Mouse (Mus musculus): ENCODE measurements at regions not wholly inside any gene's neighbourhood (a gene's known extent, or its start where the extent isn't known, plus 50 kb on each side); places are given as distances from the start of the nearest gene placed in this dataset.

DNA sequence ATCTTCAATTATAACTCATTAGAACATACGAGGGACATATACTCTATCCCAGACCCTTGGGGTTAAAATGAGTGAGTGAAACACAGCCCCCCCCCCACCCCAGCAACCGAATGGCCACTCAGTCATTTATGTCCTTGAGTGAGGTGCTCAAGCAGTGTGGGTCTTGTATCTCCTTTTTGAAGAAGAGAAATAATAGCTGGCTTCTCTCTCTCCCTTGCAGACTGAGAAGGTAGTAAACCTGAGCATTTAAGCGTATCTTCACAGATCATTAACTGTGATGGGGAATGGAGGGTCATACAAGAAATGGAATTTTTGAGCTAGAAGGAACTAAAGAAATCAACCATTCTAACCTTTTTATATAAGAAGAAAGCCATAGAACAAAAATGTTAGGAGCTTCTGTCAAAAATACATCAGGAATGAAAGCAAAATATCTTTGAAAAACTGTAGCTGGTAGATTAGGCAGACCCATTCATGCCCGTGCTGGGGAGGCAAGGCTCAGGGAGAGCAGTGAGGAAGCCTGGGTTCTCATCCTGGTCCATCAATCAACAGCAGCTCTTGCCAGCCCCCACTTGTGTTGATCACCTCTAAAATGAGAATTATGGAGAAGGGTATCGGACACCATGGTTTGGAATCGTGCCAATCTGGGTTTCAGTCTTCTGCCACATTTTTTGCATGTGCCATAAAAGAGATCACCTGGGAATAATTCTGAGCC is 98.4 kb upstream of the Plxna2 start:
- Histone ChIP-seq H3K4me2 (ENCODE audit: low read length) (no peak overlapping the region), H3K27me3 (replicated peaks; ENCODE audit: control insufficient read depth, insufficient read depth, low read length) (no peaks in the 10 kb centered on the region), H3K27ac (ENCODE audit: low read depth) (no peak overlapping the region), H3K9ac (ENCODE audit: low read length) (no peak overlapping the region), H3K36me3 (ENCODE audit: control insufficient read depth, insufficient read depth, low read length) (no peaks in the 10 kb centered on the region), H3K4me1 (replicated peaks; ENCODE audit: control insufficient read depth, insufficient read depth, low read length) (peaks cover 3% of the 10 kb centered on the region), H3K4me3 (ENCODE audit: low read depth, low read length) (no peak overlapping the region), H3K9me3 (ENCODE audit: control insufficient read depth, low read length) (no peaks in the 10 kb centered on the region)
- DNase-seq (ENCODE audit: low spot score) (no peak), ATAC-seq (replicated peaks; ENCODE audit: low FRiP score, low TSS enrichment, low read depth) (no peak)
- WGBS = 78% methylated on average over 6 of the region's 6 CpGs

DNA sequence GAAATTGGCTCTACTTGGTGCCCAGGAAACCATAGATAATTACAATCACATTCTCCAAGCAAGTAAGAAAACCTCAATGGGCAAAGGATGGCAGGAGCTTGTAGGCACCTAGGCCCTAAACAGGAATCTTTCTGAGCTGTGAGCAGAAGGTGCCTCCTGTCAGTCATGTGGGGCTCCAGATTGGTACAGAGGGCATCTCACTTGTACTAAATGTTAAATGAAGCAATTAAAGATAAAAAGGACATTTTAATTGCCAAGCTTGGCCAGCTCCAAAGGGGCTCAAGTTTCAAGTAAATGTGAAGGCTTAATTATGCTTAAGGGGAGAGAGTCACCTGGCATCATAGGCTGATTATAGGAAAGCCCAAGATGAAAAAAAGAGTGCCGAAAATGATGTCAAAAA is 101.9 kb upstream of the Plxna2 start:
- Histone ChIP-seq H3K27me3 (replicated peaks; ENCODE audit: control insufficient read depth, insufficient read depth, low read length) (no peaks in the 10 kb centered on the region), H3K4me1 (replicated peaks; ENCODE audit: control insufficient read depth, insufficient read depth, low read length) (no peaks in the 10 kb centered on the region), H3K4me2 (ENCODE audit: low read length) (no peak overlapping the region), H3K36me3 (ENCODE audit: control insufficient read depth, insufficient read depth, low read length) (no peaks in the 10 kb centered on the region), H3K27ac (ENCODE audit: low read depth) (no peak overlapping the region), H3K9ac (ENCODE audit: low read length) (no peak overlapping the region), H3K4me3 (ENCODE audit: low read depth, low read length) (no peak overlapping the region), H3K9me3 (ENCODE audit: control insufficient read depth, low read length) (no peaks in the 10 kb centered on the region)
- ATAC-seq (replicated peaks; ENCODE audit: low FRiP score, low TSS enrichment, low read depth) (no peak), DNase-seq (ENCODE audit: low spot score) (no peak)
- 88% methylated on average over 1 of the region's 1 CpGs for WGBS

- H3K36me3 ChIP-seq (ENCODE audit: control insufficient read depth, insufficient read depth, low read length) = no peaks in the 10 kb centered on the region
- H3K4me1 ChIP-seq (replicated peaks; ENCODE audit: control insufficient read depth, insufficient read depth, low read length) = no peaks in the 10 kb centered on the region; the same call in 1 of the 2 replicates
- no peak for ATAC-seq (replicated peaks; ENCODE audit: low FRiP score, low TSS enrichment, low read depth)
- 50% methylated on average over 1 of the region's 1 CpGs for WGBS
- H3K27me3 ChIP-seq (replicated peaks; ENCODE audit: control insufficient read depth, insufficient read depth, low read length) = no peaks in the 10 kb centered on the region
- no peaks in the 10 kb centered on the region for H3K9me3 ChIP-seq (ENCODE audit: control insufficient read depth, low read length)
- H3K27ac ChIP-seq (ENCODE audit: low read depth) = no peak overlapping the region
- no peak overlapping the region for H3K9ac ChIP-seq (ENCODE audit: low read length)
- DNase-seq (ENCODE audit: low spot score) = no peak
- H3K4me3 ChIP-seq (ENCODE audit: low read depth, low read length) = no peak overlapping the region
- no peak overlapping the region for H3K4me2 ChIP-seq (ENCODE audit: low read length)
Observed at GRCm38 (mm10) chr1:194508314-194508713, 109.7 kb upstream of the Plxna2 start.

- no peaks in the 10 kb centered on the region for H3K36me3 ChIP-seq (ENCODE audit: control insufficient read depth, insufficient read depth, low read length)
- no peak overlapping the region for H3K27ac ChIP-seq (ENCODE audit: low read depth)
- no peak overlapping the region for H3K4me3 ChIP-seq (ENCODE audit: low read depth, low read length)
- no peak overlapping the region for H3K9ac ChIP-seq (ENCODE audit: low read length)
- DNase-seq (ENCODE audit: low spot score) = no peak
- no peak for ATAC-seq (replicated peaks; ENCODE audit: low FRiP score, low TSS enrichment, low read depth)
- no peaks in the 10 kb centered on the region; the same call in 1 of the 2 replicates for H3K4me1 ChIP-seq (replicated peaks; ENCODE audit: control insufficient read depth, insufficient read depth, low read length)
- no peak overlapping the region for H3K4me2 ChIP-seq (ENCODE audit: low read length)
- H3K9me3 ChIP-seq (ENCODE audit: control insufficient read depth, low read length) = no peaks in the 10 kb centered on the region
- H3K27me3 ChIP-seq (replicated peaks; ENCODE audit: control insufficient read depth, insufficient read depth, low read length) = no peaks in the 10 kb centered on the region
- WGBS = 53% methylated on average over 3 of the region's 3 CpGs
Observed at GRCm38 (mm10) chr1:194505826-194506225, 112.2 kb upstream of the Plxna2 start.

DNA sequence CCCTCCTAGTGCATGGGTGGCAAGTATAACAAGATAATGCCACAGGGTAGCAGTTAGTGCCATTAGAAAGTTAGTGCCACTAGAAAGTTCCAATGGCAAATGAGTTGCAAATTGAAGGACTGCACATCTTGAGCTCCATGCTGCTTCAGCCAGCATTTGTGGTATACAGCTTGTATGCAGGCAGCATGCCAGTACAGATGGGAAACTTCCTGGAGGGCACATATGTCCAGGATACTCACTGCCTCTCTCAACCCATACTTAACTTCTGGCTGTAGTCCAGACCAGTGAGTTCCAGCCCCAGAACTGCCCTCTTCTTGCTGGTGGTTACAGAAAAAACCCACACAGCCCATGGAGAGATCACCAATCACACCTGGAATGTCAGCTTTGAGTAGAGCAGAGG is 113.8 kb upstream of the Plxna2 start:
- Histone ChIP-seq H3K9ac (ENCODE audit: low read length) (no peak overlapping the region), H3K4me1 (replicated peaks; ENCODE audit: control insufficient read depth, insufficient read depth, low read length) (no peaks in the 10 kb centered on the region; the same call in 1 of the 2 replicates), H3K36me3 (ENCODE audit: control insufficient read depth, insufficient read depth, low read length) (no peaks in the 10 kb centered on the region), H3K27ac (ENCODE audit: low read depth) (no peak overlapping the region), H3K4me2 (ENCODE audit: low read length) (no peak overlapping the region), H3K9me3 (ENCODE audit: control insufficient read depth, low read length) (no peaks in the 10 kb centered on the region), H3K27me3 (replicated peaks; ENCODE audit: control insufficient read depth, insufficient read depth, low read length) (no peaks in the 10 kb centered on the region), H3K4me3 (ENCODE audit: low read depth, low read length) (no peak overlapping the region)
- no peak for ATAC-seq (replicated peaks; ENCODE audit: low FRiP score, low TSS enrichment, low read depth)
- DNase-seq (ENCODE audit: low spot score) = no peak

- Histone ChIP-seq H3K4me2 (ENCODE audit: low read length) (no peak overlapping the region), H3K4me1 (replicated peaks; ENCODE audit: control insufficient read depth, insufficient read depth, low read length) (no peaks in the 10 kb centered on the region; the same call in 1 of the 2 replicates), H3K4me3 (ENCODE audit: low read depth, low read length) (no peak overlapping the region), H3K27ac (ENCODE audit: low read depth) (no peak overlapping the region), H3K9me3 (ENCODE audit: control insufficient read depth, low read length) (no peaks in the 10 kb centered on the region), H3K9ac (ENCODE audit: low read length) (no peak overlapping the region), H3K27me3 (replicated peaks; ENCODE audit: control insufficient read depth, insufficient read depth, low read length) (no peaks in the 10 kb centered on the region), H3K36me3 (ENCODE audit: control insufficient read depth, insufficient read depth, low read length) (no peaks in the 10 kb centered on the region)
- WGBS = 60% methylated on average over 3 of the region's 3 CpGs
- ATAC-seq (replicated peaks; ENCODE audit: low FRiP score, low TSS enrichment, low read depth) (no peak), DNase-seq (ENCODE audit: low spot score) (no peak)
Observed at GRCm38 (mm10) chr1:194503517-194503916, 114.5 kb upstream of the Plxna2 start.

DNA sequence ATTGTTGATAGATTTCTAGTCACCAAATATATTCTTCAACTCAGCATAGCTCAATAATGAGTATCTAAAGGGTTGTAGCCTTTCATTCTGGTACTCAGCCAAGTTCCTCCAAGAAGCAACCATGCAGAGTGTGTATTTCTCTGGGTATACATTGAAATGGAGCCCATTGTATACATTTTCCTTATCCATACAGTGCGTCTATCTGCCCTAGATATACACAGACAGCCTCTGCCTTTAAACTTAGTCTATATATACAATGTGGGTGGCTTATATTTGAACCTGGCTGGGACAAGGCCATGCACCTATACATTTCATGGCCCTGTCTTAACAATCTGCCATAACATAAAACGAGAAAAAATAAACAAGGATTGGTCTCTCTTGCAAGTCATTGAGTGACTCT is 121.6 kb upstream of the Plxna2 start:
- 29% methylated on average over 2 of the region's 2 CpGs for WGBS
- Histone ChIP-seq H3K4me1 (replicated peaks; ENCODE audit: control insufficient read depth, insufficient read depth, low read length) (no peaks in the 10 kb centered on the region), H3K36me3 (ENCODE audit: control insufficient read depth, insufficient read depth, low read length) (no peaks in the 10 kb centered on the region), H3K27ac (ENCODE audit: low read depth) (no peak overlapping the region), H3K9ac (ENCODE audit: low read length) (no peak overlapping the region), H3K9me3 (ENCODE audit: control insufficient read depth, low read length) (no peaks in the 10 kb centered on the region), H3K27me3 (replicated peaks; ENCODE audit: control insufficient read depth, insufficient read depth, low read length) (no peaks in the 10 kb centered on the region), H3K4me2 (ENCODE audit: low read length) (no peak overlapping the region), H3K4me3 (ENCODE audit: low read depth, low read length) (no peak overlapping the region)
- DNase-seq (ENCODE audit: low spot score) = no peak
- ATAC-seq (replicated peaks; ENCODE audit: low FRiP score, low TSS enrichment, low read depth) = no peak

DNA sequence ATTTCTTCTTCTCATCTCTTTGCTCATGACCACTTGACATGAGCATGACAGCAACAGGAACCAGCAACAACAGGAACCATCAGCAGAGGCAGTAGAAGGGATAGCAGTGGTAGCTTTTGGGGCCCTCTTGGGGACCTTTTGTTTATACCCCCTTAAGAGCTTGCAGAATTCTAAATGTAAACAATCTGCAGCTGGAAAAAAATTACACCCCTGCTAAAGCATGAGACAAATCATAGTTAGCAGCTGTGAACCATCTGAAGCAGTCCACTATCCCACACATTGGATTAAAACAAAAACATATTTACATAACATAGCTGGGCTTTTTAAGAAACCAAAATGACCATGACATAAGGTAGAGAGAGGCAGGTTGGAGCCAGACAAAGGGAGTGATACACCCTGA is 126.9 kb upstream of the Plxna2 start:
- DNase-seq (ENCODE audit: low spot score) (no peak), ATAC-seq (replicated peaks; ENCODE audit: low FRiP score, low TSS enrichment, low read depth) (no peak)
- Histone ChIP-seq H3K4me1 (replicated peaks; ENCODE audit: control insufficient read depth, insufficient read depth, low read length) (no peaks in the 10 kb centered on the region), H3K4me3 (ENCODE audit: low read depth, low read length) (no peak overlapping the region), H3K27me3 (replicated peaks; ENCODE audit: control insufficient read depth, insufficient read depth, low read length) (no peaks in the 10 kb centered on the region), H3K36me3 (ENCODE audit: control insufficient read depth, insufficient read depth, low read length) (no peaks in the 10 kb centered on the region), H3K9ac (ENCODE audit: low read length) (no peak overlapping the region), H3K27ac (ENCODE audit: low read depth) (no peak overlapping the region), H3K9me3 (ENCODE audit: control insufficient read depth, low read length) (no peaks in the 10 kb centered on the region), H3K4me2 (ENCODE audit: low read length) (no peak overlapping the region)

DNA sequence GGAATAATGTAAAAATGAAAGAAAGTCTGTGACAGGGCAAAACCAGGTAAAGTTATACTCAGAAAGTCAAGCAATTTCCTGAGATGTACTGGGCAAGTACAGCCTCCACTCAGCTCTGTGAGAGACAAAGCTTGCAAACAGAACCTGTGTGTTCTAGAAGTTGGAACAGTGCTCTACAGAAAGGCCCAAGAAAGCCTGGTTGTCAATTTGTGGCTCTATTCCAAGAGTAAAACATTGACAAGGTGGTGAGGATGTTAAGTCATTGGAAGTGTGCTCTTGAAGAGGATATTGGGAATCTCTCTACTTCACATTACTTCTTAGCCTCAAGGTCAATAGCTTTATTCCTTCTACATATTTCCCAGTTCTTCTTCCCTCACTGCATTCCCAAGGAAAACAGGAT is 129.9 kb upstream of the Plxna2 start:
- DNase-seq (ENCODE audit: low spot score) (no peak), ATAC-seq (replicated peaks; ENCODE audit: low FRiP score, low TSS enrichment, low read depth) (no peak)
- Histone ChIP-seq H3K4me1 (replicated peaks; ENCODE audit: control insufficient read depth, insufficient read depth, low read length) (no peaks in the 10 kb centered on the region), H3K4me2 (ENCODE audit: low read length) (no peak overlapping the region), H3K4me3 (ENCODE audit: low read depth, low read length) (no peak overlapping the region), H3K9me3 (ENCODE audit: control insufficient read depth, low read length) (no peaks in the 10 kb centered on the region), H3K27ac (ENCODE audit: low read depth) (no peak overlapping the region), H3K36me3 (ENCODE audit: control insufficient read depth, insufficient read depth, low read length) (no peaks in the 10 kb centered on the region), H3K9ac (ENCODE audit: low read length) (no peak overlapping the region), H3K27me3 (replicated peaks; ENCODE audit: control insufficient read depth, insufficient read depth, low read length) (no peaks in the 10 kb centered on the region)
